Mouse (Mus musculus): ENCODE results near the gene Elavl2.

- TF ChIP-seq POLR2A (IDR thresholded peaks at IDR 0.05; ENCODE audit: insufficient read depth, low read depth, low read length): no peak
- 0 out of 2 replicates have a peak, but pooled peaks have one; percentile 19 for TF ChIP-seq CTCF (IDR thresholded peaks at IDR 0.05)
- no peak for TF ChIP-seq EP300 (IDR thresholded peaks at IDR 0.05; ENCODE audit: insufficient read depth, low read depth, low read length)
Observed at GRCm38 (mm10) chr4:91379559-91379958, 21.0 kb downstream of the Elavl2 start.
